Mouse (Mus musculus) c-Kit-positive CD71-negative TER-119-negative erythroid progenitor cells, embryonic 14.5 days (primary cell): ENCODE measurements at regions not wholly inside any gene's neighbourhood (a gene's known extent, or its start where the extent isn't known, plus 50 kb on each side); places are given as distances from the start of the nearest gene placed in this dataset.
A peak's percentile ranks its signal among the peaks of the same experiment; 100 is the strongest.

Experiments used
- DNase-seq: peaks from one replicate; pipeline ENCODE4 v3.0.0-alpha.2; 2013; ENCODE audit warnings: low read depth

GRCm38 (mm10) chr13:84878178-84878849 lies 310.9 kb upstream of the Ccnh start:
- DNase-seq, result no peak

GRCm38 (mm10) chr13:84905347-84905981 lies 283.7 kb upstream of the Ccnh start:
- no peak for DNase-seq

DNA sequence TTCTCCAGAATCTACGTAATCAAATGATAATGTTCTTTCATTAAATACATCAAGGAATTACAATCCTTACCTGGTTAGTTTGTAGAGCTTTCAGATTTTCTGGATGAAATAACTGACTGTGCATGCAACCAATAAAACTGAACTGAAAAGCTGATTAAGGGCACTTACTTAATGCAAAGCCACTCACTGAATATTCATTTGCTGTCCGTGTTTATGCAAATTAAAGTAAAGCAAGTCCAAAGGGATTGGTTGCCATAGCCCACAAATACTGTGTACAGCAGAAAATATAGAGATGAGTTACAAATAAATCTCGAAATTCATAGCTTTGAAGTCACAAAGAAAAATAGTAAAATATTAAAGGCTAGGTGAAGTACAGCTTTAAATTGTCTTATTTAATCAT lies 283.2 kb upstream of the Ccnh start:
- no peak for DNase-seq

GRCm38 (mm10) chr13:84931271-84931670 lies 257.9 kb upstream of the Ccnh start:
- DNase-seq, result no peak

- DNase-seq, result no peak
These were observed 253.6 kb upstream of the Ccnh start for GRCm38 (mm10) chr13:84935610-84936009.

DNA sequence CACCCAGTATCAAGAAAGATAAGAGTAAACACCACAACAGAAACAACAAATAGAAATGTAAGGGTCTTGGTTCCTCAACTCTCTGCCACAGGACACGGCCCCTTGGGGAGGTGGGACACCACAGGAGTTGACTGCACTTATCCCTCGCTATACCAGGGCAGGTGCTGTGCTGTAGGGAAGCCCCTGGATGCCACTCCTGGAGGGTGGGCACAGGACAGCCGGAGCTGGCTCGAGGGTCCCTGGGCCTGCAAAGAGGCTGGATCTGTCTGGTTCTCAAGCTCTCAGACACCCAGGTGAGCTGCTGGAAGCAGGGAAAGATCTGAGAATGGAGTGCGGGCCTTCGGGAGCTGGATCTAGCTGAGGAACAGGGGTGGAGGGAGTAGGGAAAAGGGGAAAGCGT lies 249.5 kb upstream of the Ccnh start:
- DNase-seq, result no peak

- DNase-seq, result no peak
These were observed 248.3 kb upstream of the Ccnh start for GRCm38 (mm10) chr13:84940936-84941335.

DNA sequence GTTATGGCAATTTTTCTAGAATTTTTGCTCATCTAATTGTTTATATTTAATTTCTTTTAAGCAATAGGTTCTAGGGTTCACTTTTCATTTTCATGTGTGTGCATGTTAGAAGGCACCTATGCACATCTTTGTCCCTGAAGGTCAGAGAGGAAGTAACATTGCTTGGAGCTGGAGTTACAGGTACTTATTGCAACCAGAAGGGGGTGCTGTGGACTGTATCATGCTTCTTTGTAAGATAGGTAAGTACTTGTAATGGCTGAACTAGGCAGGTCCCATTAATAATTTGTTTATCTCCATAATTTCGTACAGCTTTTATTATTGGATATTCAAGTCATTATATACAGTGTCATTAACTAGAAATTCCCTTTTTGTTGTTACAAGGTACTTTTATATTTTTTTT lies 238.3 kb upstream of the Ccnh start:
- peak; percentile 9 for DNase-seq

- DNase-seq, result no peak
These were observed 236.0 kb upstream of the Ccnh start for GRCm38 (mm10) chr13:84953161-84953560.

DNA sequence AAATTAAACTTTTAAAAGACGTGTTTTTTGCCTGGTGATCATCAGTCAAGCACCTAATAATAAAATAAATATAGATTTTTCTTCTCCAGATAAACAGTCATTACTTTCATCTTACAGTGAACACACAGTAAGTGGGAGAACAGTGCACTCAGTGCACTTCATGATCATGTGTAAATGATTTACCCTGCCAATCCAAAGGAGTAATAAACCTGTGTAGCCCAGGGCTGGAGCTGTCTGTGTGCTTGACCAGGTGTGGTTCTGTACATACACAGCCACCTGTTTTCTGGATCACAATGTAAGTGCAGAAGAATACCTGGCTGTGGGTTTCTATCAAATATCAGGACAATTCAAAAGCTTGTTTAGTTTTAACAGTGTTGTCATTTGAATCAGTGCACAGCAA lies 235.4 kb upstream of the Ccnh start:
- DNase-seq, result no peak

DNA sequence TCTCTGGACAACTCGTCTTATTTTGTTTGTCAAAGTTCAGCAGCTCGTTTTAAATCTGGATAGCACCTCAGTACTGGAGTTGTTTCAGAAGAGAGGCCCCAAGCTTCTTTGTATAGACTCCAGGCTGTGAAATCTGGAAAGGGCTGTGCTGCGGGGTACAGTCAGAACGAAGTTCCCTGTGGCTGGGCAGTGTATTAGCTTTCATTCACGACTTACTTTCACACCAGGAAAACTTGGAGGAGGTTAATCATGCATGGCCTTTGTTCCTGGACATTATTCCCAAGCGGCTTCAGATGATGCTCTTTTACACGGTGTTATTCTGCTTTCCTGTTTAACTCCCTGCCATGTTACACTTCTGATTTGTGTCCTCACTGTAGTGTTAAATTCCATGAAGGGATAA lies 220.3 kb upstream of the Ccnh start:
- no peak for DNase-seq
